Mouse (Mus musculus) erythroblast, embryonic 14.5 days (primary cell): ENCODE results near the gene Acadl. TPM values are rescaled to one million over a fixed set of nuclear protein-coding genes. Genes with fewer than 3 reads are reported as not detected.

ENCODE experiments used
- H3K27me3 ChIP-seq: 2 replicates; pipeline ENCODE4 v1.6.1; 2012; ENCODE audit warnings: inconsistent platforms; ENCODE audit not compliant: control insufficient read depth
- H3K36me3 ChIP-seq: 2 replicates; pipeline ENCODE4 v1.6.1; 2012; ENCODE audit warnings: mild to moderate bottlenecking, inconsistent platforms; ENCODE audit not compliant: control insufficient read depth
- H3K4me1 ChIP-seq: 2 replicates; pipeline ENCODE4 v1.6.1; 2012; ENCODE audit warnings: inconsistent platforms; ENCODE audit not compliant: control insufficient read depth
- H3K4me3 ChIP-seq: replicated peaks from 2 replicates; pipeline ENCODE3; 2012; ENCODE audit warnings: moderate library complexity, mild to moderate bottlenecking, inconsistent platforms
- H3K9me3 ChIP-seq: 2 replicates; pipeline ENCODE4 v1.6.1; 2012; ENCODE audit warnings: low read length, inconsistent platforms, mixed read lengths; ENCODE audit not compliant: control insufficient read depth
- GATA1 ChIP-seq: IDR thresholded peaks from 2 replicates; pipeline ENCODE4 v1.6.1; 2012; ENCODE audit warnings: low read length, inconsistent platforms, mixed read lengths
- TAL1 ChIP-seq: IDR thresholded peaks from 3 replicates; pipeline ENCODE4 v1.6.1; 2012; ENCODE audit warnings: low read length, inconsistent platforms, mixed read lengths
- polyA plus RNA-seq: library from polyadenylated mRNA; stranded (reverse); fragments of >175 nt; gene quantifications from 2 replicates; pipeline ENCODE4 v1.2.3, GENCODE M21; 2012

The Acadl gene
- polyA plus RNA-seq, 1 experiment: 0.47 TPM

GRCm38 (mm10) chr1:66841938-66842337, 21.1 kb downstream of the Acadl start:
- no peaks in the 10 kb centered on the region; the same call in 1 of the 2 replicates for H3K4me1 ChIP-seq
- H3K9me3 ChIP-seq: no peaks in the 10 kb centered on the region
- TF ChIP-seq TAL1: no peak
- H3K4me3 ChIP-seq: no peak overlapping the region
- H3K36me3 ChIP-seq: peaks cover 43% of the 10 kb centered on the region
- no peaks in the 10 kb centered on the region for H3K27me3 ChIP-seq

GRCm38 (mm10) chr1:66841510-66841909, 21.6 kb downstream of the Acadl start:
- Histone ChIP-seq H3K4me1 (no peaks in the 10 kb centered on the region; the same call in 1 of the 2 replicates), H3K9me3 (no peaks in the 10 kb centered on the region), H3K27me3 (no peaks in the 10 kb centered on the region), H3K4me3 (no peak overlapping the region), H3K36me3 (peaks cover 40% of the 10 kb centered on the region)
- TF ChIP-seq TAL1: no peak
- no peak for TF ChIP-seq GATA1

GRCm38 (mm10) chr1:66839755-66840438, 23.2 kb downstream of the Acadl start:
- Histone ChIP-seq H3K36me3 (peaks cover 33% of the 10 kb centered on the region), H3K27me3 (no peaks in the 10 kb centered on the region), H3K4me3 (no peak overlapping the region), H3K4me1 (no peaks in the 10 kb centered on the region), H3K9me3 (no peaks in the 10 kb centered on the region)
- no peak for TF ChIP-seq GATA1
- TF ChIP-seq TAL1: no peak

GRCm38 (mm10) chr1:66839135-66839534, 23.9 kb downstream of the Acadl start:
- TF ChIP-seq GATA1 (no peak), TAL1 (no peak)
- peaks cover 35% of the 10 kb centered on the region for H3K36me3 ChIP-seq

GRCm38 (mm10) chr1:66838184-66839042, 24.7 kb downstream of the Acadl start:
- no peaks in the 10 kb centered on the region for H3K27me3 ChIP-seq
- no peaks in the 10 kb centered on the region for H3K9me3 ChIP-seq
- peak overlapping the region; percentile 17 for H3K4me3 ChIP-seq
- TF ChIP-seq GATA1: no peak
- H3K36me3 ChIP-seq: peaks cover 35% of the 10 kb centered on the region
- H3K4me1 ChIP-seq: no peaks in the 10 kb centered on the region

More at GRCm38 (mm10) chr1:66839135-66839534, 23.9 kb downstream of the Acadl start:
- Histone ChIP-seq H3K9me3 (no peaks in the 10 kb centered on the region), H3K4me3 (no peak overlapping the region), H3K27me3 (no peaks in the 10 kb centered on the region), H3K4me1 (no peaks in the 10 kb centered on the region)

GRCm38 (mm10) chr1:66837207-66837606, 25.9 kb downstream of the Acadl start:
- Histone ChIP-seq H3K36me3 (peaks cover 27% of the 10 kb centered on the region), H3K27me3 (no peaks in the 10 kb centered on the region), H3K4me3 (no peak overlapping the region), H3K4me1 (no peaks in the 10 kb centered on the region), H3K9me3 (no peaks in the 10 kb centered on the region)
- TF ChIP-seq TAL1 (no peak), GATA1 (no peak)

GRCm38 (mm10) chr1:66832636-66833165, 30.4 kb downstream of the Acadl start:
- H3K9me3 ChIP-seq: no peaks in the 10 kb centered on the region
- H3K27me3 ChIP-seq: no peaks in the 10 kb centered on the region
- no peak for TF ChIP-seq TAL1
- TF ChIP-seq GATA1: no peak
- H3K4me3 ChIP-seq: no peak overlapping the region
- H3K4me1 ChIP-seq: no peaks in the 10 kb centered on the region
- peaks cover 14% of the 10 kb centered on the region for H3K36me3 ChIP-seq

- Histone ChIP-seq H3K27me3 (no peaks in the 10 kb centered on the region), H3K4me1 (no peaks in the 10 kb centered on the region), H3K9me3 (no peaks in the 10 kb centered on the region), H3K4me3 (no peak overlapping the region), H3K36me3 (peaks cover 14% of the 10 kb centered on the region)
- TF ChIP-seq TAL1 (no peak), GATA1 (no peak)
Measured at GRCm38 (mm10) chr1:66831824-66832600, 31.1 kb downstream of the Acadl start.
